Mouse (Mus musculus) spleen, adult 2 months (tissue): ENCODE results near the gene Gm9833. TPM values are rescaled to one million over a fixed set of nuclear protein-coding genes. Genes with fewer than 3 reads are reported as not detected.

Source experiments
- DNase-seq, 2 experiments: peaks; one replicate each; pipeline versions ENCODE4 v3.0.0 to v3.0.0-alpha.2; 2012 to 2021; ENCODE audit warnings: low spot score in 2 of 2, low read depth in 1 of 2
- H3K27ac ChIP-seq: fragments of 200-500 bp; 2 replicates; pipeline ENCODE4 v1.5.1; 2012; ENCODE audit warnings: low read length, inconsistent platforms; ENCODE audit not compliant: insufficient read depth
- H3K27me3 ChIP-seq: fragments of 200-500 bp; 2 replicates; pipeline ENCODE4 v1.6.1; 2012; ENCODE audit warnings: mild to moderate bottlenecking, moderate library complexity, low read length, inconsistent platforms; ENCODE audit not compliant: control insufficient read depth, insufficient read depth
- H3K36me3 ChIP-seq: fragments of 200-500 bp; 2 replicates; pipeline ENCODE4 v1.6.1; 2012; ENCODE audit warnings: mild to moderate bottlenecking, low read length, inconsistent platforms; ENCODE audit not compliant: control insufficient read depth, insufficient read depth
- H3K4me1 ChIP-seq: fragments of 200-500 bp; 2 replicates; pipeline ENCODE4 v1.6.1; 2011; ENCODE audit warnings: inconsistent platforms; ENCODE audit not compliant: control insufficient read depth, insufficient read depth, insufficient read length
- H3K4me3 ChIP-seq: fragments of 200-500 bp; 2 replicates; pipeline ENCODE4 v1.5.1; 2011; ENCODE audit warnings: mild to moderate bottlenecking, inconsistent platforms; ENCODE audit not compliant: insufficient read depth, insufficient read length; ENCODE audit errors: extremely low read depth
- CTCF ChIP-seq: fragments of 200-500 bp; IDR thresholded peaks from 2 replicates; pipeline ENCODE4 v1.5.1; 2011; ENCODE audit warnings: mild to moderate bottlenecking, inconsistent platforms; ENCODE audit not compliant: insufficient read depth, insufficient read length, insufficient replicate concordance; ENCODE audit errors: extremely low read depth
- POLR2A ChIP-seq: fragments of 200-500 bp; IDR thresholded peaks from 2 replicates; pipeline ENCODE4 v1.6.1; 2011; ENCODE audit warnings: low read depth, low read length, inconsistent platforms
- WGBS: fragments of 180-500 bp; shearing (Covaris S2); methylation state at CpG from one replicate; pipeline ENCODE4 v1.1.7; 2018; 5-methylcytosine and 5-hydroxymethylcytosine counted together
- polyA plus RNA-seq: library from polyadenylated mRNA; depleted of rRNA; stranded (reverse); fragments of >200 nt; gene quantifications from 2 replicates; pipeline ENCODE4 v1.2.3, GENCODE M21; 2012

Gene Gm9833
- polyA plus RNA-seq, 1 experiment, result 0.07 TPM

GRCm38 (mm10) chr3:10121956-10122739, 34.2 kb downstream of the Gm9833 start:
- H3K36me3 ChIP-seq, result no peaks in the 10 kb centered on the region
- 74% methylated on average over 6 of the region's 6 CpGs for WGBS

DNA sequence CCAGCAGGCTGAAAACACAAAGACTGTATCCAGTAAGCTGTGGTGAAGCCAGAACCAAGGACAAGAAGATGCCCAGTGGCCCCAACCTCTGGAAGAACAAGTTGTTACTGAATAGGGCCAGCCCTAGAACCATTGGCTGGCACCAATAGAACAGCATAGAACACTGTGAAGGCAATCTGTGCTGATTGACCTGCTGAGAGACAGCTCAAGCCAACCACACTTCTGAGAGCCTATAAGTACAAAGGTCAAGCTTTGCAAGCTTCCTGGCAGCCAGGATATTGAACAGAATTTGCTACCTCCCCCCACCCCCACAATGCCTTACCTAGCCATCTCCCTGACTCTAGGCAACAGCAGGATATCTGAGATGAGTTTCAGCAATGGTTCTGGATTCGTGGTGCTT, 35.7 kb downstream of the Gm9833 start:
- H3K27me3 ChIP-seq, result no peaks in the 10 kb centered on the region
- H3K36me3 ChIP-seq, result no peaks in the 10 kb centered on the region
- no peaks in the 10 kb centered on the region for H3K4me1 ChIP-seq
- no peak overlapping the region for H3K27ac ChIP-seq
- 82% methylated on average over 1 of the region's 1 CpGs for WGBS
- H3K4me3 ChIP-seq, result no peak overlapping the region
- TF ChIP-seq POLR2A, result no peak
- no peak for TF ChIP-seq CTCF
- no peak for DNase-seq

More at GRCm38 (mm10) chr3:10121956-10122739, 34.2 kb downstream of the Gm9833 start:
- Histone ChIP-seq H3K4me3 (no peak overlapping the region), H3K4me1 (no peaks in the 10 kb centered on the region), H3K27ac (no peak overlapping the region), H3K27me3 (no peaks in the 10 kb centered on the region)
- TF ChIP-seq CTCF (no peak), POLR2A (no peak)
- no peak for DNase-seq

DNA sequence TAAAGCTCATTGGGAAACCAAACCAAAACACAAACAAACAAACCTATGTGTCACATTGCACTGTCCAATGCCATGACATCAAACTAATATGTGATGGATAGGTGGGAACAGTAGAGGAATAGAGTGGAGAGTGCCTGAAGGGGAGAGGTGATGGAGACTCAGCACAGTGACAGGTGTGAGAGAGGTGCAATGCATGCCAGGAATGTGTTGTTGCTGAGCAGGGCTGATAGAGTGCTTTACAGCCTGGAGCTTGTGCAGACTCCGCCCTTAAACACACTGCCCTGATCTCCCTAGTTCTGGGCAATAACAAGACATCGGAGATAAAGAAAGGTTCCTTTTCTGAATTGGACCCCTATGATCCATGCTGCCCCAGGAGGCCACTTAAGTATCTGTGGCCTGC, 36.2 kb downstream of the Gm9833 start:
- WGBS, result 93% methylated on average over 2 of the region's 2 CpGs
- no peak overlapping the region for H3K4me3 ChIP-seq

GRCm38 (mm10) chr3:10125301-10125700, 37.4 kb downstream of the Gm9833 start:
- 84% methylated on average over 4 of the region's 4 CpGs for WGBS
- Histone ChIP-seq H3K4me3 (no peak overlapping the region), H3K4me1 (no peaks in the 10 kb centered on the region), H3K27me3 (no peaks in the 10 kb centered on the region), H3K27ac (no peak overlapping the region), H3K36me3 (no peaks in the 10 kb centered on the region)
- TF ChIP-seq CTCF, result no peak
- TF ChIP-seq POLR2A, result no peak
- no peak for DNase-seq

More for the DNA sequence above, 36.2 kb downstream of the Gm9833 start:
- H3K27me3 ChIP-seq, result no peaks in the 10 kb centered on the region
- H3K36me3 ChIP-seq, result no peaks in the 10 kb centered on the region
- TF ChIP-seq POLR2A (no peak), CTCF (no peak)
- no peak for DNase-seq
- H3K27ac ChIP-seq, result no peak overlapping the region
- no peaks in the 10 kb centered on the region for H3K4me1 ChIP-seq

- H3K27me3 ChIP-seq, result no peaks in the 10 kb centered on the region
- WGBS, result 78% methylated on average over 2 of the region's 2 CpGs
- no peaks in the 10 kb centered on the region for H3K36me3 ChIP-seq
- H3K4me3 ChIP-seq, result no peak overlapping the region
- H3K27ac ChIP-seq, result no peak overlapping the region
- TF ChIP-seq CTCF (no peak), POLR2A (no peak)
- no peak for DNase-seq
- H3K4me1 ChIP-seq, result no peaks in the 10 kb centered on the region
Observed at GRCm38 (mm10) chr3:10126036-10126435, 38.1 kb downstream of the Gm9833 start.

DNA sequence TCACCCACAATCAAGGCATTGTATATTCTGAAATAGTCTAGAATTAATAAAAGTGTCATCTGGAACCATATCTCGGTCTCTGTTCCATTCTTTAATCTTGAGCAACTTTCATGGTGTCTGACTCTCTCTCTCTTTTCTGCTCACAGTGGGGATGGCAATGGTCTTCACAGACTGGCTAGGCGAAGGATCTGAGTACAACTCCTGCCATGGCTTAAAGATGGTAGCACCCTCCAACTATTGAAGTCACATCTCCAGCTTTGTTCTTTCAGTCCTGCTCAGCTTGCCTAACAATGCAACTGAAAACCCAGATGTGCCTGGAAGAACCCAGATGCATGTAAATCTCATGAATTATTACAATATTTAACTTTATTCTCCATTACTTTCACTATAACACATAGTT, 38.6 kb downstream of the Gm9833 start:
- H3K27ac ChIP-seq, result no peak overlapping the region
- TF ChIP-seq POLR2A (no peak), CTCF (no peak)
- no peaks in the 10 kb centered on the region for H3K4me1 ChIP-seq
- no peak overlapping the region for H3K4me3 ChIP-seq
- no peaks in the 10 kb centered on the region for H3K36me3 ChIP-seq
- DNase-seq, result no peak
- H3K27me3 ChIP-seq, result no peaks in the 10 kb centered on the region
- WGBS, result 90% methylated on average over 2 of the region's 2 CpGs

DNA sequence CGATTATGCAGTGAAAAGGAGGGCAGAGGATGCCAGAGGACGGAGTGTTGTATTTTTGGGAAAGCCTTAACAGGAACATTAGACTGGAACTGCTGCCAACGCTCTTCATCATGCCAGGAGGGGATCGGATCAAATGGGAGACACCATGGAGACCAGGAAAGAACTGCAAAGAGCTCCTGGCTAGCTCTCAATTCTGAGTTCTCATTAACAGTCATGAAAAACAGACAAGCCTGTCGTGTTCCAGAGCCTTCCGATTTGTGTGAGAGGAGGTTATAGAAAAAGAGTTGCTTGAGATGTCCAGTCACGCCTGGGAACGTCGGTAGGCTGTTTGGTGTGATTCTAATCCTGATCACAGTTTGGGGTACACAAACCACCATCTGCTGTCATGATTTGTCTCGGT, 39.0 kb downstream of the Gm9833 start:
- H3K36me3 ChIP-seq, result no peaks in the 10 kb centered on the region
- no peak overlapping the region for H3K4me3 ChIP-seq
- no peaks in the 10 kb centered on the region for H3K4me1 ChIP-seq
- DNase-seq, result no peak
- TF ChIP-seq POLR2A, result no peak
- no peak for TF ChIP-seq CTCF
- 90% methylated on average over 10 of the region's 10 CpGs for WGBS
- H3K27me3 ChIP-seq, result no peaks in the 10 kb centered on the region
- no peak overlapping the region for H3K27ac ChIP-seq
